Mouse (Mus musculus) cerebellum, adult 9-11 months (tissue): ENCODE data around the gene Pmm1.
"Not testable (repeated sequence)": the region's sequence is repeated elsewhere in the genome, so short reads cannot be mapped to it uniquely, and the experiment has no call there.

ENCODE experiments used
- DNase-seq: peaks from one replicate; pipeline ENCODE4 v3.0.0; 2022

Pmm1 gene

GRCm38 (mm10) chr15:81960171-81961077 is at the start of gene Pmm1:
Gene Pmm1, minus strand, starts transcription at chr15:81960930.
- peak; percentile 99 for DNase-seq

- no peak for DNase-seq
Observed at GRCm38 (mm10) chr15:82004257-82004656, 43.5 kb upstream of the Pmm1 start.

- DNase-seq: no peak
Observed at GRCm38 (mm10) chr15:81993992-81994391, 33.3 kb upstream of the Pmm1 start.

GRCm38 (mm10) chr15:81990549-81990948 is 29.8 kb upstream of the Pmm1 start:
- no peak for DNase-seq

- peak; percentile 88 for DNase-seq
Observed at GRCm38 (mm10) chr15:81989371-81990062, 28.8 kb upstream of the Pmm1 start.

- DNase-seq: no peak
Observed at GRCm38 (mm10) chr15:81987646-81988045, 26.9 kb upstream of the Pmm1 start, which contains the start of gene Xrcc6. Gene Xrcc6, plus strand, starts transcription at chr15:81987835.

- no peak for DNase-seq
Observed at GRCm38 (mm10) chr15:81985267-81986161, 24.8 kb upstream of the Pmm1 start.

GRCm38 (mm10) chr15:81982173-81982572 is 21.4 kb upstream of the Pmm1 start:
- DNase-seq: no peak

GRCm38 (mm10) chr15:81980321-81980720 is 19.6 kb upstream of the Pmm1 start, which contains the start of gene 1700029P11Rik:
Gene 1700029P11Rik, plus strand, starts transcription at chr15:81980540.
- no peak for DNase-seq

GRCm38 (mm10) chr15:81975156-81975555 is 14.4 kb upstream of the Pmm1 start:
- not testable (repeated sequence) for DNase-seq

GRCm38 (mm10) chr15:81970498-81970897 is 9.8 kb upstream of the Pmm1 start:
- DNase-seq: not testable (repeated sequence)

GRCm38 (mm10) chr15:81969635-81970034 is 8.9 kb upstream of the Pmm1 start:
- not testable (repeated sequence) for DNase-seq

- no peak for DNase-seq
Observed at GRCm38 (mm10) chr15:81969173-81969572, 8.4 kb upstream of the Pmm1 start.

- DNase-seq: no peak
Observed at GRCm38 (mm10) chr15:81968447-81968846, 7.7 kb upstream of the Pmm1 start.

GRCm38 (mm10) chr15:81967821-81968220 is 7.1 kb upstream of the Pmm1 start:
- DNase-seq: no peak

GRCm38 (mm10) chr15:81966062-81966829 is 5.5 kb upstream of the Pmm1 start:
- DNase-seq: no peak

- no peak for DNase-seq
Observed at GRCm38 (mm10) chr15:81964980-81965545, 4.3 kb upstream of the Pmm1 start.

GRCm38 (mm10) chr15:81964262-81964661 is 3.5 kb upstream of the Pmm1 start:
- DNase-seq: no peak

- no peak for DNase-seq
Observed at GRCm38 (mm10) chr15:81961078-81961451, 335 bp upstream of the Pmm1 start.

- peak; percentile 16 for DNase-seq
Observed at GRCm38 (mm10) chr15:81958906-81959305, 1.8 kb downstream of the Pmm1 start.

- DNase-seq: no peak
Observed at GRCm38 (mm10) chr15:81957598-81957997, 3.1 kb downstream of the Pmm1 start.

GRCm38 (mm10) chr15:81956457-81956856 is 4.3 kb downstream of the Pmm1 start:
- peak; percentile 62 for DNase-seq
